Mouse (Mus musculus) right cerebral cortex, postnatal 36 days (tissue): ENCODE measurements around the gene Unc5cl.

Experiments used
- DNase-seq, 2 experiments: peaks; one replicate each; pipeline ENCODE4 v3.0.0; 2022; ENCODE audit warnings: low spot score in 2 of 2, mixed read lengths in 1 of 2

The Unc5cl gene

DNA sequence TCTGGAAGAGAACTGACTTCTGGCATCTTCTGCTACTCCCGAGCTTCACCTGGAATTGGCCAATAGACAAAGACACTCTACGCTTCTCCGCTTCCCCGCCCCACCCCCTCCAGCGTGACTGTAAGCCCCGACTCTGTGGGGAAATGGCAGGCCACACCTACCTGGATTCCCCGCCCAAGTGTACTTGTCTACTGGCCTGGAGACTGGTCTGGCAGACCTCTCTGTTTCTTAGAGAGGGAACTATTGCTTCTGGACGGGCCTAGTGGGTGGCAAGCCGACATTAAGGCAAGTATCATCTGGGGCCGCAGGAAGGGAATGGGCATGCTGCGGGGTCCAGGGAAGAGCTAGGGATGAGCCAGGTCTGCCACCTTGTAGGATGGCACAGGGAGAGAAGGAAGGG lies at the start of gene Unc5cl:
TSS of gene Unc5cl (plus strand) at position 214 of the 400 bp plus-strand sequence.
- DNase-seq: no peak

DNA sequence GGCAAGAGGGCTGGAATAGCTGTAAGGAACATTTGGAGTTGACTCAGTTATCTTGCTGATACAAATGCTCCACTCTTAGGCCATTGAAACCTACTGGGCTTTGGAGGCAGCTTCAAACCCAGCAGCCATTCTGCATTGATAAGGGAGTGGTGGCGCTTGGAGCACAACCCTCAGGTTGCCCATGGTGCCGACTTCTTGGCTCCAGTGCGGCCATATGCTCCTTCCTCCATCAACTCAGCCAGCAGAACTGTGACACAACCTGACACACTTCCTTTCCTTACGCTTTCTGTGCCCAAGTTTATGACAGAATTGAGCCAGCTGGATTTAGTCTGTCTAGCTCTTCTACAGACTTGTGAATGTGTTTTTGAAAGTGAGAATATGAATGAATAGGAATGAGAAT lies 47.5 kb upstream of the Unc5cl start:
- no peak for DNase-seq

DNA sequence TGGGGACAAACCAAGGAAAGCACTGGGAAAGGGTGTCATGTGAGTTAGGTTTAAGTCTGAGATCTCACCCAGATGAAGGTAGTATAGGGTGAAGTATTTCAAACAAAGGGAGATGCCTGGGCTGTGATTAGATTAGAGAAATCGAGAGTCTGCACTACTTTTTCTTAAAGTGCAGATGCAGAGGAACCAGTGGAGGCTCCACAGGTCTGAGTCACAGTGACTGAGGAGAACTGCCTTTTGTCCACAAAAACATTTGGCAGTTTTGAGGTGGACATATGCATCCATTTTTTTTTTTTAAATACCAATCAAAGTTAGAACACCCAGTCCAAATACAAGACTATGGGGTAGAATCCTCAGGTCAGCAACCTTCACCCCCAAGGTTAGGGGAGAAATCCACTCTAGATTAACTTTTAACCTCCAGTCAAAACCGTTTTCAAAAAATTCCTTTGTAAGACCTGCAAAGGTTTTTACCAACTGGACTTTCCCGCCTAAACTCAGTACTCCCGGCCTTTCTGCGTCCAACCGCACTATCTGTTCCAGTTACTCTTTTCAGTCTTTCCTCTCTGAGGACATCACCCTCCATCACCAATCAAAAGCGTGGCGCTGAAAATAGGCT lies 46.7 kb upstream of the Unc5cl start:
- DNase-seq: peak in 1 of 2 experiments; percentile 29

DNA sequence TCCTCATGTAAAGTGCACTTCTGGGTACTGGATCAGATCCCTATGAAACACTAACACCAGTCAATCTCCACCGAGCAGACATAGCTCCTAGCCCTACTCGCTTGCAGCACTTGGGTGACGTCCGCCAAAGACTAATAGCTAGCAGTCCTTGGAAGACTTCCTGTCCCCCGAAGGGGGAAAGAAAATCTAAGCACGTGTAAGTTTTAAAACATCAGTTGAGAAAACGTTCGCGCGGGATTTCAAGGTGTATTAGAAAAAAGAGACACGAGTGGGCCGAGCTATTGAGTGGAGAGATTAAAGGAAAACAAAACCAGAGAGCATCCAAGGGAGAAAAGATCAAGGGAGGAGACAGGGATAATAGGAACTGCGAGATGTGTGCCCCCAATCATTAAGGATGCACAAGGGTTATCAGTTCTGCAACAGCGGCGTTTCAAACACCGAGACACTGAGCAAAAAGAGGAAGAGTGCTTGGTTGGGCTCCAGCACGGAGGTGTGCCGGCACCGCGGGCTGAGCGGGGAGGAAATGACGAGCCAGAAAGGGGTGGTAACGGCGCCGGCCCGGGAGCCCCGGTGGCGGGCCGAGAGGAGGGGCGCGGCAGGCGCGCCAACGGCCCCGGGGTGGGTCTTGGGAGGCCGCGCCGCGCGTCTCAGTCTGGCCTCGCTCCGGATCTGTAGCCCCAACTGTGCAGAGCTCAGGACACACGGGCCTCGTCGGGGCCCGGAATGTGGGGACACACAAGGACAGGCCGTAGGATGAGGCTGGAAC lies 46.0 kb upstream of the Unc5cl start:
- peak; percentile 39 to 54 for DNase-seq

DNA sequence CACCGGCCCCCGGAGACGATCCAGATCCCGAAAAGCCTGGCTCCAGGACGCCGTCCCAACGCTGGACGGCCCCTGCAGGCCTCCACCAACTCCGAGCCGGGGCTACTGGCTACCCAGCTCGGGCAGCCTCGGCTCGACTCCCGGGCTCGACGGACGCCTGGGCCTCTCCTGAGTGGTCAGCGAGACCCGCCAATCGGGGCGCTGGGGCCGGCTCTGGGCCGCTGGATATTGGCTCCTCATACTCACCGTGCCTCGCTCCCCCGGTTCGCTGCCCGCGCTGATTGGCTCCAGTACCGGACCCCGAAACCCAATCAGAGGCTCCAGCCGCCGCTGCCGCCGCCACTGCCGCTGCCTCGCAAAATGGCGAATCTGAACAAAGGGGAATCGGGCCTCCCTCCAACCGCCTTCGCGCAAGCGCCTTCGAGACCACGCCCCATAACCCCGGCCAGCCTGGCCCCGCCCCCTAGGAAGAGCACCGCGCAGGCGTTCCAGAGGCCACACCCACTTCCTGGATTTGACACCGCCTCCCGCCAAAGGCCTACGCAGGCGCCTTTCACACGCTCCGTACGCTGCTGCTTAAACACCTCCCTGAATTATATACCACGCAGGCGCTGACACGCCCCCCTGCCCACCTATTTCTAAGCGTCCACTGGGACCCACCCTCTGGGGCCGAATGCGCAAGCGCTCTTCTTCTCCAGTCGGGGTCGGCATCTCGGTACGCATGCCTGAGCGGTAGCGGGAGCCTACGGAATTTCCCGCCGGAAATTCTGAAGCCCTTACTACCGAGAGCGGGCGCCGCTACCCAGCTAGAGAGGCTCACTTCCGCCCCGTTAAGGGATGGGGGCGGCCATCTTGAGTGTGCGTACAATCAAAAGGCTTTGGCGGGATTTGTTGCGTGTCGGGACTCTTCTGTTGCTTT lies 45.1 kb upstream of the Unc5cl start, which contains the start of the genes Nfya and Oard1:
TSS of gene Nfya (minus strand) at position 527 of the 919 bp plus-strand sequence.
TSS of gene Oard1 (plus strand) at position 635 of the 919 bp plus-strand sequence.
- peak; percentile 99 for DNase-seq

DNA sequence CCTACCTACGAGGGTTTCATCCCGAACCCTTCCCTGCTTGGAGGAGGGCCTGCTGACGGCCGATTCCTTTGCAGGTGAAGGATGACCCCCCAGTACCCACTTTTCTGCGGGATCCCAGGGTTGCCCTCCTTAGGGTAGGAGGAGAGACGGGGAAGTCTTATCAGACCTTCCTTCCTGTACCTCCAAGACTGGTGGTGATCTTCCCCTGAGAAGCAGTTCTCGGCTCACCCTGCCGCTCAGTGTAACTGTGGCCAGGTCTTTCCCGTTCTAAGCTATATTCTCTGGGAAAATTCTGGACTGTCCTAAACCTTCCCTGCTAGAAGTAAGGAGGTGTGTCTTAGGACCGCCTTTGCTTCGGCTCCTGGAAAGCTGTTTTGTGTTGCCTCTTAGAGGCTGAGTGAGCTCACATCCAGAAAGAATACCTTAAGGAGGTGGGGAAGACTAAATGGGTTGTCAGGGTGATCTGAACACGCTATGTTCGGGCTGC lies 44.4 kb upstream of the Unc5cl start:
- no peak for DNase-seq

DNA sequence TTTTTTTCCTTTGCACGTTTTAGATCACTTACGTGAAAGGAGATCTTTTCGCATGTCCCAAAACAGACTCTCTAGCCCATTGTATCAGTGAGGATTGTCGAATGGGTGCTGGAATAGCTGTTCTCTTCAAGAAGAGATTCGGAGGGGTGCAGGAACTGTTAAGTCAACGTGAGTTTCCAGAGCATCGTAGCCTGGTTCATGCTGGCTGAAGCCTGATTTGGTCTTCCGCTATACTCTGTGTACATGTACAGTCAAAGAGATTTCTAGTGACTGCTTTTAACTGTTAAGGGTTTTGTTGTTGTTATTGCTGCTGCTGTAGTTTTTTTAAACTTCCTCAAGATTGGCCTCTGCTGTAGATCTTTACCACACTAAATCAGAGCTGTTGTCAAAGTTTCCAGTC lies 43.5 kb upstream of the Unc5cl start:
- DNase-seq: no peak

DNA sequence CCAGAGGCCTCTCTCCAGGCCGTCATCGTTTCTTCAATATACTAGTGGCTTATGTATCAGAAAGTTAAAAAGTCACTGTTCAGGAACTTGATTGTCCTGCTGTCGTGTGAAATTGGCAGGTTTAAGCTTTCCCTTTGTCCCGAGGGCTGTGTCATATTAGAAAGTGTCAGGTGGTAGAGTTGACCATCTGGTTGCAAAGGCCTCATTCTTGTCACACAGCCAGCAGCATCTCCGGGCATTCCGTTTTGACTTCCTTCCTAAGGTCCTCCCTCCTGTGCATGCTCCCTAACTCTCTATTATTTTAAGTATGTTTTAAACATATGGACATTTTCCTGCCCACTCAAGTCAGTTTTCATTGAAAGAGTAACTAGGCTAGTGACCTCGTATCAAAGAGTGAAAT lies 38.7 kb upstream of the Unc5cl start:
- DNase-seq: no peak

DNA sequence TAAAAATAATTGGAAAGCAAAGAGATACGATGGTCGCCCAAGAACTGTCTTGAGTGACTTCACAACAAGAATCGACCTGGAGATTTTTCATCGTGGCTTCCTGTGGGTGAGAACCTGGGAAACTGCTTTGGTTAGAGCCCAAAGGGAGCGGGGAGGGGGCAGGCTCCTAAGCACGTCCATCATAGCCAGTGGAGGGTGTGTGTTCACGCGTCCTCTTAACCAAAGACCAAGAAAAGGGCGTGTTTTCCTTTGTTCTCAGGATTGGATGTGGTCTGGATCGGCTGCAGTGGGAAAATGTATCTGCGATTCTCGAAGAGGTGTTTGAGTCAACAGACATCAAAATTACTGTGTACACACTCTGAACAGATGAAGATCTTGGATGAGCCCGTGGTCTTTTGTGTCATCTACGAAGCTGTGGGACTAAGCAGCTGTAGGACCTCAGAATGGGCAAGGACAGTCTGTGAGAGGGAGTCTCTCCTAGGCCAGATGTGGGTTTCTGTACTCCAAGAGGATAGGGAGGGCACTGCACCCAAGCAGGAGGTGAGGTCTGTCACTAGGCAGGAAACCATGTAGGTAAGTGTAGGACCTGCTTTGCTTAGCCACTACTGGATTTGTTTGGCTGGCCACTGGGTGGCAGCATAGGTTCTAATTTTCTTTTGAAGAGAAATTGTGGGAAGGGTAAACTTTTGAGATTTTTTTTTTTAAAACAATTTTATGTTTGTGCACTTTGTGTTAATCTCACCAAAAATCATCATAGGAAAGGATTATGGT lies 38.1 kb upstream of the Unc5cl start:
- DNase-seq: no peak

DNA sequence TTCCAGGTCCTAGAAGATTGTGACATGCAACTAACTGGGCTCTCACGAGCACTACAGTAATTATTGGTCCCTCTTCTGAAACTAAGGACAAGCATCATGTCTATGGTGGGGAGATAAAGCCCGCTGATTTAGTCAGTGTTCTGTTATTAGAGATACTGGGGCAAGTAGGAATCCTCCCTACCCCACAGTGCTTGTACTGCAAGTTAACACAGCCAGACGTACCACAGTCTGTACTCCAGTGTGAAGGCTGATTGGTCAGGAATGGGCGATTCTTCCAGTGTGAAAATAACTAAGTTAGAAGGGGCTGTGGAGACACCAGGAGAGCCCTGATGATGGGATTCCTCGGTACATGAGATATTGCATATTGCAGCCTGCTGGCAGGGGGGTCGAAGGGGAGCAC lies 37.2 kb upstream of the Unc5cl start:
- DNase-seq: no peak

DNA sequence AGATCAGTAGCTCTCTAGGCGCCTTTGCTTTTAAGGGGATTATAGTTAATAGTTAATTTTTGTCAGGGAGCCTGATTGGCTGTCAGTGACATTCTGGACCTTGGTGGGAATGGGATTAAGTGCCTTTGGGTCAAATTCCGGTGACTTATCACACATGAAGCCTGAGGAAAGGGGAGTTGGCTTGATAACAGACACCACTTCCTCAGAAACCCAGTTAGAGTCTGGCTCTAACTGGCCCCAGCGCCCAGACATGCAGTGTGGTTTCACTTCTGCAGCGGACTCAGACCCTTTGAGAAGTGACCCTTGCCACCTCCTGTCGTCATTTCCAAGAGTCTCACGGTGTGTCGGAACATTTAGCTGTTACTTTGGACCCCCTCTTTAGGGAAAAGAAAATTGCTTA lies 36.5 kb upstream of the Unc5cl start:
- no peak for DNase-seq

DNA sequence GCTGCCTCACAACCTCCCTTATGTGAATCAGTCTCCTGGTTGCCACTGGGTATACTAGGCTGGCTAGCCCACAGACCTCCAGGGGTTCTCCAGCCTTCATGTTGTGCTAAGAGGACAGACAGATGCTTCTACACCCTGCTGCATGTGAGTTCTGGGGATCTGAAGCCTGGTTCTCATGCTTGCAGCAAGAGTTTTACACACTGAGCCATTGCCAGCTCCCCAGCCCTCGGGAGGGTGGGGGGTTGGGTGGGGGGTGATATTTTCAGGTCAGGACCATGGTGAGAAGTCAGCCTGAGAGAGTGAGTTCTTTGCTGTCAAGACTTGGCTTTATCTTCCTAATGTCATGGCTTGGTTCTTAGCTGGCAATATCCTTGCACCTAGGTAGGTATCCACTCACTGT lies 35.9 kb upstream of the Unc5cl start:
- DNase-seq: no peak

DNA sequence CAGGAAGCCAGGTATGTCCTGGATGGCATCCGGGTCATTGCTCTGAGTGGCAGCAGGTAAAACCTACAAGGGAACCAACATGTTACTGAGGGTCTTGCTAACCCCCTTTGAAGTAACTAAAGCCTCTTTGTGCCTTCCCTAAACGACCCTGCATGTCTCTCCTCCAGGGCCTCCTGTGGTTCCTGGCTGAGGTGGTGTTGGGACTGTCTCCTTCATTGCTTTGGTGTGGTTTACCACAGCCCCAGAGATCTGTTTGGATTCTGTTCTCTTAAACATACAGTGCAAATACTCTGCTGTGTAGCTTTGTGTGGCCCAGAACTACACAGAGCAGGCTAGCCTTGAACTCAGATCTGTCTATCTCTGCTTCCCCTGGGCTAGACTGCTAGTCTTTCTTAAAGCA lies 35.1 kb upstream of the Unc5cl start:
- no peak for DNase-seq

DNA sequence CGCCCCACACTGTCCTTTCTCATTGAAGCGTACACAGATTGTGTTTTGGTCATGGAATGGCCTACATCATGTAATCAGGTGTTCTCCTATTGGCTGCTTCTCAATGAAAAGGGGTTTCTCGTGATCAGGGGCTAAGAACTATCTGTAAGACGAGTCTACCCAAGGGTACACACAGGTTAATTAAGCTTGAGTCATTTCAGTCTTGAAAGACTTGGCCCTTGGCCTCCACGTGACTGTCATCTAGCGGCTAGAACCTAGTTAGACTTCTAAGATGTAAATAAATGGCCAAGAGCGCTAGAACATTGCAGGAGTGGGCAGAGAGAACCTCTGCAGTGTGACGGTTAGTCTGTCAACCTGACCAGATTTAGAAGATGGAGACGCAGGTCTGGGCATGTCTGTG lies 30.5 kb upstream of the Unc5cl start:
- DNase-seq: no peak

DNA sequence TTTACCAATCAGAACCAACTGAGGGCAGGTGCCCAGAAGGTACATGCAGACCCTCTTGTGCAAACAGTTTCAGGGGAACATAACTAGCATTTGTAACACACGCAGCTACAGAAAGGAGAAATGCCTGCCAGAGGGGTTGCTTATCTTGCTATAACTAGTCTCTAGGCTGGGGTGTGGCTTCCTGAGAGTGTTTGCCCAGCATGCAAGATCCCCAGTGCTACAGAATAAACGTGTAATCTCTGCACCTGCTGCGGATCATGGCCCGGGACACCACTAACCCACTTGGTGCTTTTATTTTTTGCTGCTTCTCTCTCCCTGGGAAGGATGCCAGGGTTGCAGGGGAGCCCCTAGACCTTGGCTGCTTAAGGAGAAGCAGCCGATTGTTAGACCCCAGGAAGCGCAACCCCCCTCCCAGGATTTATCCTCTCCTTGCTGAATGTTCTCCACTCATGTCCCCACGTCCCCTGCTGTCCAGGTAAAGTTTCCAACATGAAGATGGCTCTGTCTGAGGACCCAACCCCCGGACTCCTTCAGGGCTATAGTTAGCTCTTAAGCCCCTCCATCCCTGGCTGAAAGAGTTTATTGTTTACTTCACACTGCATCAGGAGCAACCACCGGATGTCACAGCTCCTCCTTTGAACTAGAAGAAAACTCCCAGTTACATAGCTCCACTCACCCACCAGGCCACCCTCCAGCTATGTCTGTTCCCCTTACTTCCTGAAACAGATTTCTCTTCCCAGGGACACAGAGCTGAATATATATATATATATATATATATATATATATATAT lies 28.7 kb upstream of the Unc5cl start:
- no peak for DNase-seq

DNA sequence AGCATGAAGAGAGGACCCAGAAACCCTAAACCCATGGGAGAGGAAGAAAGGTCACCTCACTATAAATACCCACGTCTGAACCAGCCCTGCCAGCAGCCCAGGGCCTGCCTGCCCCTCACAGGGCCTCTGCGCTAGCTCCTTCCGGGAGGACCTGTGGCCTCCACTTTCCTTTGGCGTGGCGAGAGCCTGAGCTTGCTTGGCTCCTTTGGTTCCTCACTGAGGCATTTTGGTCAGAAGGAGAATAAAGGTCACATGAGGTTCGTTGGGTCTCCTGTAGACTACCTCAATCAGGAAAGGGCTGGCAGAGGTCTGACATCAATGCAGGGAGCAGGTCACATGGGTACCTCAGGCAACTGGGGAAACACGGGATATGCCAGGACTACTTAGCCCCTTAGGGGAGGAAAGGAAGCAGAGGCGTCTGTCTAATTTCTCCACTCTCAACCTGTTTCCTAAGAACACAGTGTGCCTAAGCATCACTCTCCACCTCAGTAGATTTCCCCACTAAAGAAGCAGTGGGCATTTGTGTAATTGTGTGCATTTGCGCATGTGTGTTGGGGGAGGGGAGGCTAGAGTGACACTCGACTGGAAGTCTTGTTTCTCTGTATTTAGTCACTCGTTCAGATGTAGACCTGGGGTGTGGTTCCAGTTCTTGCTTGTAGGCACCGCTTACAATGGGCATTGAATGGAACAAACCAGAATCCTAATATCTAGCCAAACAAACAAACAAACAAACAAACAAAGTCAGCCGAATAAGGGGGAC lies 27.5 kb upstream of the Unc5cl start:
- DNase-seq: no peak

DNA sequence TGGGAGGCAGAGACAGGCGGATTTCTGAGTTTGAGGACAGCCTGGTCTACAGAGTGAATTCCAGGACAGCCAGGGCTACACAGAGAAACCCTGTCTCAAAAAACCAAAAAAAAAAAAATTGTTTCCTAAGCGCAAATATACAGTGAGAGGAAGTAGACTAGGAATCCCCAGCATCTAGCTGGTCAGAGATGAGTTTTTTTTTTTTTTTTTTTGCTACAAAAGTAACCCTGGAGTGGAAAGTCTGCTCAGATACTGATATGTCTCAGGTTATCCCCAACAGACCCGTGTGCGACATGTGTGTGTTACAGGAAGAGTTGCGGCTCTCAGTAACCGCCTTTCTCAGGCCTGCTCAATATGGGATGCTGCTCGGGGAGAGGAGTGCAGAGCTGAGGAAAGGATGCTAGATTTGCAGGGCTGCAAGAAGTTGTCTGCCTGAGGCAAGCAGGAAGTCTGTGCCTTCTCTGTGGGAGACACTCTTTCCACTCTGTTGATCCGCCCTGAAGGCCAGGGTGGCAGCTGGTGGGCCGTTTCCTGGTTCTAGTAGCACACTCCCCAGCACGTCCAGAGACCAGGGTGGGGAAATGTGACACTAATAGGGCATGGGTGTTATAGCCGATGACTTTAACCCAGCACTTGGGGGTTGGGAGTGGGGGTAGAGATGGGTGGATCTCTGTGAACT lies 26.7 kb upstream of the Unc5cl start:
- DNase-seq: no peak

DNA sequence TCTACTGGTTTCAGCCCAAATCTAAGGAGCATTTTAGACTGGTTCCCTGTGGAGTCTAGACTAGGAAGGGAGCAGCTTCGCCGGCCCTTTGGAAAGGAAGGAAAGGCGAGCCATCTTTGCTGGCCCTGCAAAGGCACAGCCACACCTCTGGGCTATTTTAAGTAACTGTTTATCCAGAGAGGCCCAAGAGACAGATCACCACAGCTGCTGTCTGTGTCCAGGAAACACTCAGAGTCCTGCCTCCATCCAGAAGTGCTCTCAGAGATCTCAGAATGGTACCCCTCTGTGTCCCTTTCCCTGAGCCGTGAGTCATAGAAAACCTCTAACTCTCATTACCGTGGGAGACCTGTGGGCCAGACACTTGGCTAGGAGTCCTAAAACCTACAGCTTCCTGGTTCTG lies 24.3 kb upstream of the Unc5cl start:
- no peak for DNase-seq

DNA sequence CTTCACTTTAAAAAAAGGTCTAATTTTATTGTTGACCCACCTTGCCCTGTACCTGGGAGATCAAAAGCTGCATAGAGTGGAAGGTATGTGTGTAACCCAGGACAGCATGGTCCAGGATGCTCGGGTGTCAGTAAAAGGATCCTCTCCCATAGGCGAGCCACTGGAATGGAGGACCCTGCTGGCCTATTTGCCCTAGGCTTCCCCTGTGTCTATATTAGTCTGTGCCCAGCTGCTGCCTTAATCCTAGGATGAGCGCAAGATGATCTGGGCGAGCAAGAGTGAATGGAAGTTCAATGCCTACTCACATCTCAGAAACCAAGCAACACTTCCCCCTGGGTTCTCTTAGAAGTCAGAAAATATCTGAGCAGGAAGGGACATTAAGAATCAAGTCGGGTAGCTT lies 23.6 kb upstream of the Unc5cl start:
- no peak for DNase-seq
